Mouse (Mus musculus) cerebellum, adult 9-10 months (tissue): ENCODE results near the gene Serpinb6b.
"Not testable (repeated sequence)": the region's sequence is repeated elsewhere in the genome, so short reads cannot be mapped to it uniquely, and the experiment has no call there.

Experiments
- DNase-seq: peaks from one replicate; pipeline ENCODE4 v3.0.0; 2022

Serpinb6b gene

DNA sequence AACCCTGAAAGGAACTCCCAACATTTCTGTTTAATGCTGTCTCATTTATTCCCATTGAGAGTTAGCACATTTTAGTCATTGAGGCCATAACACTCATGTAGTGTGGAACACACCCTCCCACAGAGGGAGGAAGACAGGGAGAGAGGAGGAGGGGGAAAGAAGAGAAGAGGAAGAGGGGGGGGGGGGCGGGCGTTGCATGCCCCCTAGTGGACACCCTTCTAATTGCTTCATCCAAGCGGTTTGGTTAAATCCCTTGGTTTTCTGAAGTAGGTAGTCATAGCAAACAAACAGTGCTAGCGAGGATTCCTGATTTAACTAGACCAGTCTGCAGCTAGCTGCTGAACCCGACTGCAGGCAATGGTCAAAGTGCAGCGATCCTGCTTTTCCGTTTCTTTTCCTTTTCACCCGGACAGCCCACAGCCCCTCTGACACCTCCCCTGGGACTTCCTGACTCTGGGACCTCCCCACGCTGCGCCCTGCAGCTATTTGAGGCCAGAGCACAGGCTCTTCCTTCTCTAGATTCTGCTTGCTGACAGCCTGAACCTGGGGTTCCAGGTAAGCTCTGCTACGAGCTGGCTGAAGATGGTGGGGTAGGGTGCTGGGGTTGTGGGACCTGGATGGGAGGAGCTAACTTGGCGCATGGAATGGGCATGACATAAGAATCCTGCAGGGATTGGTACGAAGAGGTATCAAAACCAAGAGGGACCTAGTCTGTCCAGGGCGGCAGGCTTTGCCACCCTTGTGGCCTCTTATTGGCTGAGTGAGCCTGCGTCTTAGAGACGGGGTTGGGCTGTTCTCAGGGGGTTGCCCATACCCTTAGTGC is at the start of gene Serpinb6b:
TSS of gene Serpinb6b (plus strand) at position 221 of the 823 bp plus-strand sequence.
- no peak for DNase-seq

DNA sequence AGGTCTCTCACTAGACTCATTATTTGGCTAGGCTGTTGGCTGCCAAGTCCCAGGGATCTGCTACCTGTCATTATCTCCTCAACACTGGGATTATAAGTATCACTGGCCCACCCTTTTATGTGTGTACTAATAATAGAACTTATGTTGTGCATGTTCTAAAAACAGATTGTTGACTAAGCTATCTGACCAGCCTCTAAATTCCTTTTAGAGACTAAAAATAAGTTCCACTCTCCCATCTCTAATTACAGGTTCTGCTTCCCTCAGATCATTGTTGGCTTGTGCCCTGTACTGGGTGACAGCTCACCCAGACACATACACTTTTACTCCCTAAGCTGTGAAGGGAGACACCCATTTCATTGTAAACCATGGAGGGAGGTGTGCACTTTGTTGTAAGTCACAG is 42.4 kb upstream of the Serpinb6b start:
- DNase-seq: no peak

DNA sequence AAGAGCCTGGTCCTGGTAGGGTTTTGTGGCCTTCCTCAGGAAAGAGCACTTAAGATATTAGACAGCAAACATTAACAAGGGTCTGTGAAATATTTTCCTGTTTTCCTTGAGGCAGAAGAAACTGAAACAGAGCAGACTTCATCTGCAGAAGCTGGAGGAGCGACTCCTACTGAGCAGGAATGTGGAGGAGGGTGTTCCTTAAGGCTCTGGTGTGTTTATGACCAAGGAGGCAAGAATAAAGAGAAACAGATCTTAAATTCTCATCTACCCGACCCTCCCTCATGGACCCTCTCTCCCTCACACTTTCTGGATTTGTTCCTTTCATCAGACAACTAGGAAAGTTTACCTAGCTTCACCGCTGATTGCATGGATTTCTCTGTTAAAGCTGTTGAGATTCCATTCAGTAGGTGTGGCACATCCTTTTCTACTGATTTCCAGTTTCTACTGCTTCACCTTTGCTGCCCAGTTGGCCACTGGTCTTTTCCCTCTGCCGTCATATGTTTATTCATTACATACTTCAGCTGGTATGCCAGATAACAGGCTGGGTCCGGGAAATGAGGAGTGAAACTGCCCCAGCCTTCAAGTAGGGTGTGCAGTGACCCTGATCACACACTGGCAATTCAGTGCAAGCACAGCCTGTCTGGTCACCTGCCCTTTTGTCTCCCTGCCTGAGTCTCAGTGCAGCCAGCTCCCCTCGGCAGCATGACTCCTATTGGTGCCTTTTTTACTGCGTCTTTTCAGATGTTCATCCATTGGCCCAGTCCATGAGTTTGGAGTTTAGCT is 40.2 kb upstream of the Serpinb6b start:
- DNase-seq: no peak

DNA sequence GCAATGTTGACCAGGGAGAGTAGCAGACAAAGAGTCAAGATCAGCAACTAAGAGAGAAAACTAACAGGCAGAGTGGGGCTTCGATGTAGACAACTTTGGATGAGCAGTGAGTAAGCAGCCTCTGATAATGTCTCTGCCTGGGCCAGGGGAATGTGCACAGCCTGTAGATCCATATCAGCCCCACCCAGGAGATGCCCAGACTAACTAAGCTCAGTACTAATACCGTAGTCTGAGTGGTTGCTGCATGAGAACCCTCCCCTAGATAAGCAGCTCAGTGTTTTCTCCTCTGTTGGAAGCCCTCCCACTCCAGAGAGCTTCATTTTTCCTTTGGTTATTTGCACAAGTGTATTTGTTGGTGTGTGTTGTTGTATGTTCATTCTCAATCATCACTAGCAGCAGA is 38.3 kb upstream of the Serpinb6b start:
- no peak for DNase-seq

DNA sequence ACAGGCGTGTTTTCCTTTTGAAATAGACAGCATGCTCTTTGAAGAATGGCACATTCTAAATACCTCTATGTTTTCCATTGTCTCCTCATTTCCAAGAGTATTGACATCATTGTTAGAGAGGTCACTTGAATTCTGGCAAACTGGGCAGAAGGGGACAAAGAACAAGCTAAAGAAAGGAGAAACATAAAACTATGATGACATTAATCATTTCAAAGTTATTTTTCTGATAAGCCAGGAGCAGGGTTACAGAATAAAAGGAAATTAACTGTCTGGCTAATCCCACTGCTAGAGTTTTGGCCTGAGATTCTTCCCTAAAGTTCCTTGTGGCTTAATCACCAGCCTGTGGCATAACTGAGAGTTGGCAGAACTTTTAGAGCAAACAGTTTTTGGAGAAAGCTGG is 37.8 kb upstream of the Serpinb6b start:
- no peak for DNase-seq

DNA sequence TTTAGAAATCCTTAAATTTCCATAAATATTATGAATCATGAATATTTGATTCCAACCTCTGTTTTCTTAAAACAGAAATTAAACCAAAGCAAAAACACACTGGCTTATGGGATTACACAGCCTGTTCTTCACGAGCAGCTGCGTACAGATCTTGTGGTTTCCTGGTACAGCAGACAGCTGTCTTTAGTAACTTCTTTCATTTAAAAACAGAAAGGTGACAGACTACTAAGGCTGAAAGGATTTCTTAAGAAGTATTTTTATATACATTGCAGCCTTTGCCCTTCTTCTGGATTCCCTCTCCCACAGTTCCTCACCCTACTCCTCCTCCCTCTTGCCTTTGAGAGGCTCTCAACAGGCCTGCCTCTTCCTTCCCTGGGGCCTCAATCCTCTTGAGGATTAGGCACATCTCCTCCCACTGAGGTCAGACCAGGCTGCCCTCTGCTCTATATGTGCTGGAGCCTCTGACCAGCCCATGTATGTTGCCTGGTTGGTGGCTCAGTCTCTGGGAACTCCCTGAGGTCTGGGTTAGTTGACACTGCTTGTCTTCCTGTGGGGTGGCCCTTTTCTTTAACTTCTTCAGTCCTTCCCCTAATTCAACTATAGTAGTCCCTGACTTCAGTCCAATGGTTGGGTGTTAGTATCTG is 35.8 kb upstream of the Serpinb6b start:
- no peak for DNase-seq

DNA sequence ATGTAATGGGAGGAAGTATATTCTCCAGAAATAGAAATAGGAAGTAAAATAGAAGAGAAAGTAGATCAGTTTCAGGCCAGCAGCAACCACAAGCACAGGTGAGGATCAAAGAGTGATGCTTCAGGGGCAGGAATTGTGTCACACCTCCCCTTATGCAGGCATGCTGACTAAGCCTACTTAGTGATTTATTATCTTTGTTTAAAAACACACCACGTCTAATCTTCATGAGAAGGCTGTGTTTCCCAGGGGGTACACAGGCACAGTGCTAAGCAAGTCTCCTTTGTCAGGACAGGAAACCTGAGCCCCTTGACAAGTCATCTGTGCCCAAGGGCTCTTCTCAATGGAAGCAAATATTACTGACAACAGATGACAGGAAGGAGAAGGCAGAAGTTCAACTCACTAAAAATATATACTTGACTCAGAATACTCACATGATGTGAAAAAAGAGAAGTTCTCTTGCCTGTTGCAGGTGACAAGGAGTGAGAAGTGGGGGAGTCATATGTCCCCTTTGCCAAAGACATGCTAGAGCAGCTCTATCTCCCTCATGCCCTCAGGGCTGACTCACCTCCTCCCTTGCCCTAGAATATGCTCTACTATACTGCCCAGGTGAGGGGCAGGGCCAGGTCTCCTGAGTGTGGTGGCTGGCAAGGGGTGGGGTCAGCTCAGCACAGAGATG is 30.2 kb upstream of the Serpinb6b start:
- DNase-seq: no peak

DNA sequence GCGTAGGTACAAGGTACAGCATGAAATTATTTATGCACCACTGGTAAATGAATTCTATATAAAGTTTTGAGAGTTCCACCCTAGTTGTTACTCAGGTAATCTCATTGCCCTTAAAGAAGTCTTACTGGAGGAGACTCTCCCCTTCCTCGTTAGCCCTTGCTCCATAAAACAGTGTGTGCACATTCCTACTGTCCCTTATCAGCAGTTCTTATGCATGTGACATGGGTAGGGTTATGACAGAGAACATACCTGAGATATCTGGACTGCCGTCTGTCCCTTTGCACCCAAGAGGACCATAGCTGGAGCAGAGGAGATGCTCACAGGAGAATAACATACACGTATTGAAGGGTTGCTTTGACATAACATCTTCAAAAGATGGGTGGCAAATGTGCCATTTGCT is 26.7 kb upstream of the Serpinb6b start:
- not testable (repeated sequence) for DNase-seq

DNA sequence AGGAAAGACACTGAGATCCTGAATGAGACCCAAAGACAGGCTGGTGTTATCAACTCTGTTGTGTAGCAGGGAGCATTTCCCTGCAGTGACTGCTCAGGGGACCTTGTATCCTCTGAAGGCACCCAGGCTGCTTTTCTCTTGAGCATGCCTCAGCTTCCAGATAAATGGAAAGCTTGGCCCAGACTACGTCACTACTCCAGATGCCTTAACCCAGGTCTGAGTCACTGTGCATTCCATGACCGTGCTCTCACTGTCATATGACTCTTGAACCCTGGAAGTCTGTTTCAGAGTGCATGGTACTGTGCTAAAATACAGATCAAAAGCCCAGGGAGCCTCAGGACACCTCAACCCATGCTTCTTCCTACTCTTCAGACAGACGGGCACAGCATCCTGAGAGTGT is 25.8 kb upstream of the Serpinb6b start:
- DNase-seq: not testable (repeated sequence)

DNA sequence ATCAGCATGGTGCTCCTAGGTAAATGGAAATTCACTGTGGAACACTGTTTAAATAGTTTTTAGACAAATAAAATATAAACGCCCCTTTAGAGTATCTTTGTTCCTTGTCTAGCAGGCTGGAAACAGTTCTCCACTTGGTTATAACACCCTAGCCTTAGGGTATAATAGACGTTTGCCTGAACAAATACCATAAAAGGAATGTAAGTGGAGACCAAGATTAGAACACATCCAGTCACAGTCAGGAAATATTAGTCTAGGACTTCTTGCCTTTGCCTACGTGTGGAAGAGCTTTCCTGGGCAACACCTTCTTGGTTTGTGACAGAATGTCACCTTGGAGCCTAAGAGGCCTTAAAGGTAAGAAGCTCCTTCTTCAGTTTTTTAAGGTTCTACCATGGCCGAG is 8.5 kb upstream of the Serpinb6b start:
- DNase-seq: no peak

DNA sequence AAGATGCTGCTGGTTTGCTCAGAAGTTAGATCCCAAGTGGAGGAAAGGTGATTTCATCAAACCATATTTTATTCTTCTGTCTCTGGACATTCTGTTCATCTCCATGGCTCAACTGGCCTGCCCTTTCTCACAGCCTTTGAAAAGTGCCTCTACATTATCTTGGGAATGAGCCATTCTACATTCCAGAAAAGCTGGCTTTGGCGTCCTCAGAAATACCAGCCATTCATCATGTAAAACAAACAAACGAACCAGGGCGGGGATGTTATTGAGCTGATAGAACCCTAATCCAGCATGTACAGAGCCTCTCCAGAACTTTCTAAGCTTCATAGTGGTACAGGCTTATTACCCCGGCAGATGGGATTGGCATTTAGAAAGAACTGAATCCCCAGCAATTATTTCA is 7.1 kb upstream of the Serpinb6b start:
- no peak for DNase-seq

DNA sequence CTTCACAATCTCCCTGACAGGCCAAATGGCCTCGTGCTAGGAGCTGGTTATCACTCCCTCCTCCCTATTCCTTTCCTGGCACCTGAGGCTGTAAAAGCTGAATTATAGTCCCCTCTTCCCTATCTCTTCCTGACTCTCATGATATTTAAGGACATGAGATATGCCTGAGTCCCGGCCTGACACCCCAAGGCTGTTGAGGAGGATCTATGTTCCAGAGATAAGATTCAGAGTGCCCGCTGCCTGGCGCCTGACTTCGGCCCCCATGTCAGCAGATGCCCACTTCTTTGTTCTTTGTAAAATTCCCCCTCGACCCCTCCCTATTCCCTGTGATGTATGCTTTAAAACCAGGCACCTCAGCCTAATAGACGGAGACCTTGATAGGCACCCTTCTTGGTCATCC is 6.5 kb upstream of the Serpinb6b start:
- not testable (repeated sequence) for DNase-seq

DNA sequence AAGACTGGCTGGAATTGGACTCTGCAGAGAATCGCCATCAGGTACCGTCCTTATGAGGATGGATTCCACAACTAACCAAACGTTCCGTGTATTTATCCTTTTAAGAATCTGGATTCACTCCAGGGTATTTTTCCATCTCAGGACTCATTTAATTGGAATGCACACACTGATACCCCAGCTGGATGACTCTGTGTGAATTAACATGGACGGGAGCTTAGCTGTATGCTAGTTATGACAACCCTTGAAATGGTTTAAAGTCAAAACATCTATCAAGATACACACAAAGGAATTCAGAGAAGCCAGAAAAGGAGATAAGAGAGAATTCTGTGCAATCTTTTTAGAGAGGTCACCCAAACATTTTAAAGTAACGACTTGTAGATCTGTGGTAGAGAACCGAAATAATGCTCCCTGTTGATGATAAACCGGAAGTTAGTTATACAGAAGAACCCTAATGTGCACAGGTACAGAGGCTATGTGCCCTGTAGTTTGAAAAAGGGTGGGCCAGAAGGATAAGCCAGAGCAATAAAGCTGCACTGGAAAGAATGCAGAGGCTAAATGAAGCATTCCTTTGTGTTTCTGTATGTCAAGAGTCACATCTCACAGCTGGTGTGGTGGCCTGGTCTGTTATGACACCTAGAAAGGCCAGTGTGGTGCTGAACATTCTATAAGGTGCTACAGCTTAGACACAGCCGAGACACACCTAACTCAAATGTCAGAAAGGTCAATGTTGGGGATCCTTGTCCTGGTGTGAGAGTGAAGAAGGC is 837 bp upstream of the Serpinb6b start:
- no peak for DNase-seq

DNA sequence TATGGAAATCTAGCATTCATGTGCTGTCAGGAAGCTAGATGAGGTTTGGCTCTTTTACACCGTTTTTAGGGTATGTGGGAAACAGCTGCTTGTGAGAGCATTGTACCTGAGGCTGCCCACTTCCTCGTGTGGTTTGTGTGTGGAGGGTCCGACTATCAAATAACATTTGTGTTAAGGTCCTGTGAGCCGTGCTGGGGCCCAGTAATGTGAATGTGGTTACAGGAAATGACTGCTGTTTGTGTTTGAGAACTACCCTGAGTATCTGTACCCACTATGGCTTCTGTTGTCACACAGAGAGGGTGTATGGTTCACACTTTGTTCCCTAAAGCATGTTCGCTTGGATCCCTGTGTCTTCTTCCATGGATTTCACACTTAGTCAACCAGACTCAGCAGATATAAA is 1.1 kb downstream of the Serpinb6b start:
- no peak for DNase-seq

DNA sequence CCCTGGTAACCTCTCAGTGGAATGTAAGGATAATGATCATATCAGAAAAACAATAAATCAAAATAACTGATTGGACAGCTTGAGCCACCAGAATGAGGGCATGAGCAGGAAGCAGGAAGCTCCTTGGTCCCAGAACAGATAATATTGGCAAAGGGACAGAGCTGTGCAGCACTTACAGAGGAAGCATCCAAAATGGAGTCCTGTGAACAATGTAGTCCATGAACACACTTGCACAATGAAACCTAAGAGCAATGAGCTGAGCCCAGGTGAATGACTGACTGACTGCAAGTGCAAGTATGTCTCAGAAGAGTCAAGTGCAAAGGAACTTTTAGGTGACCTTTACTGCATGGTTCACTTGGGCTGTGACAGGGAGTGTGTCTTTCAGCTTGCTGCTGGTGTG is 2.2 kb downstream of the Serpinb6b start:
- no peak for DNase-seq

DNA sequence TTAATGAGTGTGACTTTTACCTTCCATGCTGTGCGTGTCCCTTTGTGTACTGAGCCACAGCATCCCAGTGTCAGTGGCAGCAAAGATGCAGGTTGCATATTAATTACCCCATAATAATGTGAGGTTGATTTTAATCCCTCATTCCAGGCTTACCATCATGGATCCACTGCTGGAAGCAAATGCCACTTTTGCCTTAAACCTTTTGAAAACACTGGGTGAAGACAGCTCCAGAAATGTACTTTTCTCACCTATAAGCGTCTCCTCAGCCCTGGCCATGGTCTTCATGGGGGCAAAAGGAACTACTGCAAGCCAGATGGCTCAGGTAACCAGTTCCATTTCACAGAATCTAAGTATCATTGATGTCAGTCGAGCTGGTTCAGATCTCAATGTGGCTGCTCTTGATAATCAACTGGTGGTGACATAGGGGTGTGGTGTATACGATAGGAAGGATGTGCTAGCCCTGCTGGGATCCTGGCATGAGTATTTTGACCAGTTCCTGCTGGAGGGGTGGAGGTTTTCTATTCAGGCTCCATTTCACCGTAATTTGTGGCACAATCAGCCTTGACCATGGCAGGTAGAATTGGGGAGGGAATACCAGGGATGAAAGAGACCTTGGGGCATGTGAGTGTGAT is 3.5 kb downstream of the Serpinb6b start:
- DNase-seq: no peak

DNA sequence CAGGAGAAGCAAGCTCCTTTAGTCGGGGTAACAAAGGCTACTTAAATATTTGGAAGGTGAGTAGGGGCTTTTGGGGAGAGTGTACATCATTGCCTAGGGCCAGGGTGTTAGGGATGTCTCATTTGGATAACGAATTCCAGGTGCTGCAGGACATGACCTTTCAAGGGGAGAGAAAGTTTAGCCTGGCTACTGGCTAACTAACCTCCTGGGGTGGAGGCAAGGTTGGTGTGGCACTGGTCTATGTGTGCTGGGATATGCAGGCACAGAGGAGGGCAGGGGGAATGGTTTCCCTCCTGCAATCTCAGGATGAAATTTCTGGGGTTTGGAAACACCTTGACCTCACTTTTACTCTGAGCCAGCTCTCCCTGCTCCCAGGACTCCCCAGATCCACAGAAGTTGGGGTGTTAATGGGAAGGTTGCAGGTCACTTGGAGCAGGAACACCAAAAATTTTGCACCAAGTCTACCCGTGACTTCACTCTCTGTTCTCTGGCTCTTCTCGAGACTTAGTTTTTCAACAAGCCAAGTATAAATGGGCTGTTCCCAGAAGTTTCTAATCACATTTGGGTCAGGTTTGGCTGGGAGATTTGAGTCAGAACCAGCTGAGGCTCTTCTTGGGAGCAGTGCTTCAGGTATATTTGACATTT is 4.1 kb downstream of the Serpinb6b start:
- no peak for DNase-seq

DNA sequence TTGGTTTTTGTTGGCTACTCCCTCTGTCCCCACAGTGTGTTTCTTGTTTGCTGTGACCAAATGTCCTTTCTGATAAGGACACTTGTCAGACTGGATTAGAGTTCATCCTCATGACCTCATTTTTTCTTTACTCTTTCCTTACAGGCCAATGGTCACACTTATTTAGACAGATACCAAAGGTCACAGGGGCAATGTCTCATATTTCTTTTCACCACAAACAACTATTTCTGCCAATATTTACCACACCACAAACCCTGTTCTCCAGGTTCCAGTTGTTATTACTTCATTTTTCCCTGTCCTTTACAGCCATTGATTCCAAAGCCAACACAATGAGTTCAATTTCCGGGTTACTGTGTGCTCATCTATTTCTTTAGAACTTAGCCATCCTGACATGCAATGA is 4.6 kb downstream of the Serpinb6b start:
- DNase-seq: no peak

DNA sequence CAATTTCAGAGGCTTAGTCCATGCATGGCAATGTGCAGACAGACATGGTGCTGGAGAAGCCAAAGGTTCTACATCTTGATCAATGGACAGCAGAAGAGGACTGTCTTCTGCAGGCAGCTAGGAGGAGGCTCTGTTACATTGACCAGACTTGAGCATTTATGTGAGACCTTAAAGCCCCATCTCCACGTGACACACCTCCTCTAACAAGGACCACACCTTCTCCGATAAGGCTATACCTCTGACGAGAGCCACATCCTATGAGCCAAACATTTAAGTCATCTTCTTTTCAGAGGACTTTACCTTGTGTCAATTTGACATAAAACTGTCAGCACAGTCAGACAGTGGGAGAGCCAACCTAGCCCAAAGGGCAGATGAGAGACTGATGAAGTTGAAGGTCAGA is 5.8 kb downstream of the Serpinb6b start:
- no peak for DNase-seq

DNA sequence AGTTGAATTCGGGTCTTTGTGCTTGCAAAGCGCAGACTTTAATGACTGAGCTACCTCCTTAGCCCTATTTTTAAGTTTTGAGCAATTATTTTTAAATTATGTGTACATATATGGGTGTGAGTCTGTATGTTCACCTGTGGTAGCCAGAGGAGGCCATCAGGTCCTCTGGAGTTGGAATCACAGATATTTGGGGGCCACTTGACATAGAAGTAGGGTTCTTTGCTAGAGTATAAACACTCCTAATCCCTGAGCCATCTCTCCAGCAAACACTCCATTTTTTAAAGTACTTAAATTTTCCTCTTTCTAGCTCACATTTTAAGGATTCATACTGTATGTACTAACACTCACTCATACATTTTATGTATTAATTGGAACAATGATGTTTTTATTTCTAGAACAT is 9.3 kb downstream of the Serpinb6b start:
- no peak for DNase-seq

DNA sequence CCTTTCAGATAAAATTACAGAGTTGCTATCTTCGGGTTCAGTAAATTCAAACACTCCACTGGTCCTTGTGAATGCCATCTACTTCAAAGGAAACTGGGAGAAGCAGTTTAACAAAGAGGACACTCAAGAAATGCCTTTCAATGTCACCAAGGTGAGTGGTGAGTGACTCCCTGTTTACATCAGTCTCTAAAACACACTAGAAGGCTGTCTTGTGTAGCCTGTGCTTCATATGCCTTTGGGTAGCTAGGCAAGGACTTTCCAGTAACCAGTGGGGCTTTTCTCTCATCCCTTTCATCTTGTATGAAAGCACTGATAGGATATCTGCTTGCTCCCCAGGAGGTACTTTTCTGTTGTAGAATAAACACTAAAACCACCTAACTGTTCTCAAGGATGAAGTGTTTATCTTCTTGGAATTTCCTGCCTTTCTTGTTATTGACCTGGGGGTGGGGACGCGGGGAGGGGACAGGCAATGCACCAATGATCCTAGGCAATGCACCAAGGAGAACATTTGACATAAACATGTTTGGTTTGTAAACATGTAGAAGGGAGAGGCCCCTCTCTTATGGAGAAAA is 10.0 kb downstream of the Serpinb6b start:
- DNase-seq: no peak
